Mouse (Mus musculus) testis, adult 2 months (tissue): ENCODE measurements around the gene Disc1. TPM values are rescaled to one million over a fixed set of nuclear protein-coding genes. Genes with fewer than 3 reads are reported as not detected.
A peak's percentile ranks its signal among the peaks of the same experiment; 100 is the strongest.

Experiments used
- H3K27ac ChIP-seq: fragments of 200-500 bp; 2 replicates; pipeline ENCODE4 v1.5.1; 2012; ENCODE audit warnings: low read depth, low read length; ENCODE audit not compliant: control insufficient read depth, insufficient read depth
- H3K27me3 ChIP-seq: fragments of 200-500 bp; 2 replicates; pipeline ENCODE4 v1.6.1; 2012; ENCODE audit warnings: mild to moderate bottlenecking, low read length, moderate library complexity; ENCODE audit not compliant: control insufficient read depth, insufficient read depth
- H3K36me3 ChIP-seq: fragments of 200-500 bp; 2 replicates; pipeline ENCODE4 v1.6.1; 2012; ENCODE audit warnings: mild to moderate bottlenecking, low read length; ENCODE audit not compliant: control insufficient read depth, insufficient read depth
- H3K4me1 ChIP-seq: fragments of 200-500 bp; 2 replicates; pipeline ENCODE4 v1.6.1; 2012; ENCODE audit warnings: low read length; ENCODE audit not compliant: control insufficient read depth, insufficient read depth
- H3K4me3 ChIP-seq: fragments of 200-500 bp; 2 replicates; pipeline ENCODE4 v1.5.1; 2012; ENCODE audit warnings: low read depth, mild to moderate bottlenecking, low read length, moderate library complexity, mixed read lengths; ENCODE audit not compliant: control insufficient read depth
- CTCF ChIP-seq: fragments of 200-500 bp; IDR thresholded peaks from 2 replicates; pipeline ENCODE4 v1.5.1; 2012; ENCODE audit warnings: low read depth, mild to moderate bottlenecking, inconsistent platforms, low read length, moderate library complexity; ENCODE audit not compliant: control insufficient read depth, insufficient read depth, insufficient replicate concordance
- POLR2A ChIP-seq: fragments of 200-500 bp; IDR thresholded peaks from 2 replicates; pipeline ENCODE4 v1.6.1; 2012; ENCODE audit warnings: low read depth, mild to moderate bottlenecking, inconsistent platforms, low read length, moderate library complexity; ENCODE audit not compliant: control insufficient read depth
- polyA plus RNA-seq: library from polyadenylated mRNA; depleted of rRNA; stranded (reverse); fragments of >200 nt; gene quantifications from 2 replicates; pipeline ENCODE4 v1.2.3, GENCODE M21; 2012

The Disc1 gene
- polyA plus RNA-seq, 1 experiment = 0.21 TPM

DNA sequence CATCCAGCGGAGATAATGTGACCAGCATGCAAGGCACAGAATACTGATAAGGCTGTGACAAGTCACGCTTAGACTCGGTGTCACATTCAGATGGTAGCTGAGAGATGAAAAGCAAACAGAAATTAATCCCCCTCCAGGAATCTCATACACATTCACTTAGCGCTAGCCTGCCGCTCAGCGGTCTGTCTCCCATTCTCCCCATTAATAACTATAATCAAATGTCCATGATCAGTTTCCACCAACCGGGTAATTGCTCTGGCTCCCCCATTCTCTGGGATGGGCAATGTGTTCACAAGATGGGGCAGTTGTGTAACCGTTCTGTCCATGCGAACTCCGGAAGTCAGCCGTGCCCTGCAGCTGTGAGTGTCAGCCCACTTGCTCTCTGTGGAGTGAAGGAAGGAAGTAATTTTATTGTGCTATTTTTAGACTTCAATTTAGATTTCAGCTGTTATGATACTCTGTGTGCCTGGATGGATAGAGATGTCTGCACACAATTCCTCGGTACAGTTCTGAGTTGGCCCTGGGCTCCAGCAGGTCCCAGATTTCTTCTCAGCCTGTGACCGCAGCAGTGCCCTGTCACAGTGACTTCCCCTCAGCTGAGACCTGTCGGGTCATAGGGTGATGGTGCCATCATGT lies 173.1 kb downstream of the Disc1 start:
- no peaks in the 10 kb centered on the region for H3K27me3 ChIP-seq
- no peaks in the 10 kb centered on the region for H3K36me3 ChIP-seq
- no peak overlapping the region for H3K4me3 ChIP-seq
- H3K27ac ChIP-seq = no peak overlapping the region
- no peaks in the 10 kb centered on the region for H3K4me1 ChIP-seq
- TF ChIP-seq CTCF = no peak
- TF ChIP-seq POLR2A = no peak

DNA sequence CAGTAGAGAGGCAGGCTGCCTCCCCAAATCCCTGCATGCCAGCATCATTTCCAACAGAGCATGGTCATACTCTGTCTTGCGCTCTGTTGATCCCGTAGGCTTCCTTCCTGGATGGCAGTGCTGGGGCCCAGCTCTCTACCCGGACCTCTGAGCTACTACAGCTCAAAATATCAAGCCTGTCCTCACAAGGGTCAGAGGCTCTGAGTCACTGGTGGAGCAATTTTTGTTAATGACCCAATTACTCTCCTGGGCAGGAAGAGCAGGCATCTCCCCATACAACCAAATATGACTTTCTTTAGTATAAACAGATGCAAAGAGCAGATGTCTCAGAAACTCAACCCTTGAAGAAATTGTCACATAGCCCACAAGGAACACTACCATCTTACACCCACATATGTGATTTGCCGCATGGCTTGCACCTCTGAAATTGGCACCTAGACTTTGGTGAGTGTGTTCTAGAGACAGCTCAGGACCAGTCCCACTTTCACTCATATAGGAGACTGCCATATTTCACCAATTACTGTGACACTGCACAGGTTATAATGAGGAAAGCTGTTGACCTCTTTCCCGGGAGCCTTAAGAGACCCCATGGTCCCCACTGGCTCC lies 176.6 kb downstream of the Disc1 start:
- H3K4me1 ChIP-seq = no peaks in the 10 kb centered on the region
- no peaks in the 10 kb centered on the region for H3K27me3 ChIP-seq
- TF ChIP-seq CTCF (no peak), POLR2A (no peak)
- H3K4me3 ChIP-seq = no peak overlapping the region
- H3K27ac ChIP-seq = no peak overlapping the region
- no peaks in the 10 kb centered on the region for H3K36me3 ChIP-seq

DNA sequence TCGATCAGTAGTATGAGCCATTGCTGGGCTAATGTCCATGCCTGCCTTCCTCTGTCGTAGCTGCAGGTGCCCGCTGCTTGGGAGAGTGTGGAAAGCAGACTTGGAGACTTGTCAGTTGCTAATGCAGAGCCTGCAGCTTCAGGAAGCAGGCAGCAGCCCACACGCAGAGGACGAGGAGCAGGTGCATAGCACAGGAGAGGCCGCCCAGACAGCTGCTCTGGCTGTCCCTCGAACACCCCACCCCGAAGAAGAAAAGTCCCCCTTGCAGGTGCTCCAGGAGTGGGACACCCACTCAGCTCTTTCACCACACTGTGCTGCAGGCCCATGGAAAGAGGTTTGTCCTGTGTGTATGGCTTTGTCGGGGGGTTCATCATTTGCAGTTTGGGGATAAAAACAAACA lies 178.7 kb downstream of the Disc1 start:
- TF ChIP-seq CTCF (no peak), POLR2A (no peak)
- no peaks in the 10 kb centered on the region for H3K36me3 ChIP-seq

DNA sequence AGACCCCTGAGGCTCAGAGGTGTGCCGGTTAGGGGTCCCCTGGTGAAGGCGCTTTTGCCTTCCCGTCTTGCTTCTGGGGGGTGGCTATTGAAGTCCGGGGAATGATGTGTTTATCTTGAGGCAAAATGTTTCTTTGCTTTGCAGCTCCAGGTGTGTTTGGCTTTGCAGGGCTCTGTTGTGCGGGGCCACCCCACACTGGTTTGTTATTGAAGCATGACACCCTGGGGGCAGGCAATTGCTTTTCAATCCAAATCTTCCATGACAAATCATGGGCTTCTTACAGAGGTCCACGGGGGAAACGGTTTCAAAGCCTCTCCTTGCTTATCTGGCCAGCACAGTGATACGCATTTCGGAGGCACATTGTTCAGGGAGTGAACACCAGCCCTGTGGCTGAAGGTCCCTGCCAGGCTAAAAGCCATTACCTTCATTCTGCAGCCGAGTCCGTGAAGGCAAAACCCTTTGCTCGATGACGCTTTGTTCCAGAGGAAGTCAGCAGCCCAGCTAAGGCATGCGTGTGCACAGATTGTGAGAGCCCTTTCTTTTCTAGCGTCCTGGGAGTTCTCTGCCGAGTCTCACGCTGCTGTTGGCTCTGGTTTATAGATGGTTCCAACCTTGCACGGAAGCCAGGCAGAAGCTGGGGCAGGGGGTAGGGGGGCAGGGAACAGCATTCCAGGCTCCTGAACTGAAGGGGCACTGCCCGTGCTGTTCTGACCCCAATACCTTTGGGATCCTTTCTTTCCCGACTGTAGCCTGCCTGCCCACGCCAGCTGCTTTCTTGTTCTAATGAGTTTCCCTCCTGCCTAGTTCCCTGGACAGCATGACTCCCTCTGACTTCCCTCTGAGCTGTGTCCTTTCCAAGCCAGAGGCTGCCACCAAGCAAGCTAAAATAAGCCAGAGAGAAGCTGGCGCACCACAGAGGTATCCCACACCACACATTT lies 182.2 kb downstream of the Disc1 start:
- Histone ChIP-seq H3K27ac (peak overlapping the region; percentile 37), H3K36me3 (no peaks in the 10 kb centered on the region), H3K4me3 (no peak overlapping the region)

More for the DNA sequence above, 178.7 kb downstream of the Disc1 start:
- peaks cover 2% of the 10 kb centered on the region for H3K4me1 ChIP-seq
- no peak overlapping the region for H3K27ac ChIP-seq
- no peaks in the 10 kb centered on the region for H3K27me3 ChIP-seq
- H3K4me3 ChIP-seq = no peak overlapping the region

DNA sequence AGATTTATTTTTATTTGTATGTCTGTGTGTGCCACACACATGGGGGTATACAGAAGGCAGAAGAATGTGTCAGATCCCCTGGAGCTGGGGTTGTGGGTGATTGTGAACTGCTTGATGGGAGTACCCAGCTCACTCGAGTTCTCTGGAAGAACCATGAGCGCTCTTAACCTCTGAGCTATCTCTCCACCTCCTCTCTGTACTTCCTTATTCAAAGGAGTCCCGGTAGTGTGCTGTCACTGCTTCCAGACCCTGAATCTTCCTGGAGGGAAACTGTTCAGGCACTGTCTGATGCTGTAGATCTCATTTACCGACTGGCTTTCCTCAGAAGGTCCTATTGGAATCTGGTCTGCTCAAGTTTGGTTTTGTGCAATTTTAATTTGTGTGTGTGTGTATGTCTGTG lies 186.8 kb downstream of the Disc1 start:
- H3K27me3 ChIP-seq = no peaks in the 10 kb centered on the region
- no peak overlapping the region for H3K4me3 ChIP-seq
- no peak for TF ChIP-seq CTCF
- H3K4me1 ChIP-seq = peaks cover 2% of the 10 kb centered on the region
- H3K27ac ChIP-seq = no peak overlapping the region
- H3K36me3 ChIP-seq = no peaks in the 10 kb centered on the region

More for the DNA sequence above, 182.2 kb downstream of the Disc1 start:
- H3K27me3 ChIP-seq = no peaks in the 10 kb centered on the region
- H3K4me1 ChIP-seq = peaks cover 2% of the 10 kb centered on the region
- TF ChIP-seq POLR2A (no peak), CTCF (no peak)

DNA sequence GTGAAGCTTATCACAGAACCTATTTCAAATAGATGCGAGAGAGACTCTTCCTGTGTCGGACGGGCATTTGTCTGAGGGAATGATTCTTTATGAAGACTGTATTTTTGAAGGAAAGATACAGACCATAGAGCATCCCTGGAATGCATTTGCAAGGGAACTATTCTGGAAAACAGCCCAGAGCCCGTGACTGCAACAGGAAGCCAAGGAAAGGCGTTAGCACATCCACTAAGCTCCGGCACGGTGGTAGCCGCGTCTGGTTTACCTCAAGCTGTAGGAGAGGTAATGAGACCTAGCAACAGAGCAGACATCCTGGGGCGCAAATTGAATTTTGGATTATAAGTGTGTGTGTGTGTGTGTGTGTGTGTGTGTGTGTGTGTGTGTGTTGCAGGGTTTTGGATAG lies 188.4 kb downstream of the Disc1 start:
- H3K36me3 ChIP-seq = no peaks in the 10 kb centered on the region
- H3K27ac ChIP-seq = no peak overlapping the region
- H3K4me1 ChIP-seq = no peaks in the 10 kb centered on the region
- no peaks in the 10 kb centered on the region for H3K27me3 ChIP-seq
- H3K4me3 ChIP-seq = no peak overlapping the region
- TF ChIP-seq CTCF = no peak
- no peak for TF ChIP-seq POLR2A

DNA sequence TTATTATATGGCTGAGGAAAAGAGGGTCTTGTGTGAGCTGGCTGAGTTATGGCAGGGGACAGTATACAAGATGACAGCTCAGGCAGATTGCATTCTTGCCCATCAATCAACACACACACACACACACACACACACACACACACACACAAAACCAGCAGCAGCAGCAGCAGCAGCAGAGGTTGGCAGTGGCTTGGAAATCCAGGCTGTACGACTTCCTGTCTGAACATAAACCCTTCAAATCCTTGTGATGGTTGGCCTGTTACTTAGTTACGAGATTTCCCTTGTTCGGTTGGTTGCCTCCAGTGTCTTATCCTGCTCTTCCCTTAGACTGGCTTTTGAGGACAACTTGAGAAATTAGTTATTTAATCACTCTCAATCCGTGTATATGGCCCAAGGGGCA lies 188.9 kb downstream of the Disc1 start:
- Histone ChIP-seq H3K27me3 (no peaks in the 10 kb centered on the region), H3K27ac (no peak overlapping the region), H3K36me3 (no peaks in the 10 kb centered on the region), H3K4me3 (no peak overlapping the region), H3K4me1 (no peaks in the 10 kb centered on the region)
- TF ChIP-seq CTCF (no peak), POLR2A (no peak)
